Mouse (Mus musculus): ENCODE measurements at regions not wholly inside any gene's neighbourhood (a gene's known extent, or its start where the extent isn't known, plus 50 kb on each side); places are given as distances from the start of the nearest gene placed in this dataset.

GRCm38 (mm10) chr3:34562893-34563292, 87.3 kb upstream of the Sox2 start:
- TF ChIP-seq CTCF (IDR thresholded peaks at IDR 0.05; ENCODE audit: insufficient read depth, low read depth, low read length) (no peak), POLR2A (IDR thresholded peaks at IDR 0.05; ENCODE audit: insufficient read depth, low read depth, low read length) (no peak)
